Mouse (Mus musculus): ENCODE data around the gene Galnt6. TPM values are rescaled to one million over a fixed set of nuclear protein-coding genes. Genes with fewer than 3 reads are reported as not detected.
A peak's percentile ranks its signal among the peaks of the same experiment; 100 is the strongest.

The Galnt6 gene
- polyA plus RNA-seq, 1 experiment from 2014 or later, result 0.87 TPM

GRCm38 (mm10) chr15:100669337-100669736, 59.8 kb downstream of the Galnt6 start, which contains the start of gene Bin2:
Bin2 (minus strand) TSS chr15:100669553.
- Histone ChIP-seq H3K4me3 (ENCODE audit: low read length) (no peak within 1 kb of the TSS), H3K4me1 (ENCODE audit: insufficient read depth, low read length) (peaks cover 15% of the 10 kb centered on the region), H3K9ac (replicated peaks; ENCODE audit: low read length) (no peak within 1 kb of the TSS), H3K4me2 (replicated peaks; ENCODE audit: low read depth, low read length) (no peak within 1 kb of the TSS), H3K27me3 (ENCODE audit: insufficient read depth, low read length) (no peaks in the 10 kb centered on the region), H3K9me3 (ENCODE audit: low read length) (no peaks in the 10 kb centered on the region), H3K36me3 (ENCODE audit: insufficient read depth, low read length) (no peaks in the 10 kb centered on the region), H3K27ac (ENCODE audit: low read length) (no peak within 1 kb of the TSS)
- no peak for ATAC-seq (ENCODE audit: low FRiP score, low TSS enrichment)
- 90% methylated on average over 20 of the region's 20 CpGs for WGBS

- no peak for ATAC-seq (ENCODE audit: low FRiP score, low TSS enrichment)
- no peak overlapping the region for H3K9ac ChIP-seq (replicated peaks; ENCODE audit: low read length)
- no peak overlapping the region for H3K4me2 ChIP-seq (replicated peaks; ENCODE audit: low read depth, low read length)
- no peak overlapping the region for H3K27ac ChIP-seq (ENCODE audit: low read length)
- WGBS, result 71% methylated on average over 5 of the region's 5 CpGs
- H3K9me3 ChIP-seq (ENCODE audit: low read length), result no peaks in the 10 kb centered on the region
- H3K4me1 ChIP-seq (ENCODE audit: insufficient read depth, low read length), result peaks cover 15% of the 10 kb centered on the region
- no peak overlapping the region for H3K4me3 ChIP-seq (ENCODE audit: low read length)
- no peaks in the 10 kb centered on the region for H3K36me3 ChIP-seq (ENCODE audit: insufficient read depth, low read length)
- no peaks in the 10 kb centered on the region for H3K27me3 ChIP-seq (ENCODE audit: insufficient read depth, low read length)
Observed at GRCm38 (mm10) chr15:100667871-100668545, 61.2 kb downstream of the Galnt6 start.

GRCm38 (mm10) chr15:100667420-100667819, 61.8 kb downstream of the Galnt6 start:
- Histone ChIP-seq H3K4me2 (replicated peaks; ENCODE audit: low read depth, low read length) (no peak overlapping the region), H3K4me1 (ENCODE audit: insufficient read depth, low read length) (peaks cover 15% of the 10 kb centered on the region), H3K4me3 (ENCODE audit: low read length) (no peak overlapping the region), H3K9ac (replicated peaks; ENCODE audit: low read length) (no peak overlapping the region), H3K27ac (ENCODE audit: low read length) (no peak overlapping the region), H3K9me3 (ENCODE audit: low read length) (no peaks in the 10 kb centered on the region), H3K36me3 (ENCODE audit: insufficient read depth, low read length) (no peaks in the 10 kb centered on the region), H3K27me3 (ENCODE audit: insufficient read depth, low read length) (no peaks in the 10 kb centered on the region)
- no peak for ATAC-seq (ENCODE audit: low FRiP score, low TSS enrichment)
- whole genome bisulfite sequencing, result 47% methylated on average over 6 of the region's 6 CpGs

- H3K4me1 ChIP-seq (ENCODE audit: insufficient read depth, low read length), result peaks cover 15% of the 10 kb centered on the region
- H3K27me3 ChIP-seq (ENCODE audit: insufficient read depth, low read length), result no peaks in the 10 kb centered on the region
- no peak overlapping the region for H3K4me3 ChIP-seq (ENCODE audit: low read length)
- H3K4me2 ChIP-seq (replicated peaks; ENCODE audit: low read depth, low read length), result no peak overlapping the region
- peak overlapping the region; percentile 21; the same call in 1 of the 2 replicates for H3K27ac ChIP-seq (ENCODE audit: low read length)
- no peaks in the 10 kb centered on the region for H3K36me3 ChIP-seq (ENCODE audit: insufficient read depth, low read length)
- ATAC-seq (ENCODE audit: low FRiP score, low TSS enrichment), result no peak
- H3K9me3 ChIP-seq (ENCODE audit: low read length), result no peaks in the 10 kb centered on the region
- 20% methylated on average over 12 of the region's 12 CpGs for WGBS
- no peak overlapping the region for H3K9ac ChIP-seq (replicated peaks; ENCODE audit: low read length)
Observed at GRCm38 (mm10) chr15:100666851-100667250, 62.3 kb downstream of the Galnt6 start.

- Histone ChIP-seq H3K27me3 (ENCODE audit: insufficient read depth, low read length) (no peaks in the 10 kb centered on the region), H3K9me3 (ENCODE audit: low read length) (no peaks in the 10 kb centered on the region), H3K4me1 (ENCODE audit: insufficient read depth, low read length) (peaks cover 15% of the 10 kb centered on the region), H3K36me3 (ENCODE audit: insufficient read depth, low read length) (no peaks in the 10 kb centered on the region), H3K4me2 (replicated peaks; ENCODE audit: low read depth, low read length) (no peak overlapping the region), H3K9ac (replicated peaks; ENCODE audit: low read length) (no peak overlapping the region), H3K4me3 (ENCODE audit: low read length) (no peak overlapping the region), H3K27ac (ENCODE audit: low read length) (no peak overlapping the region)
- WGBS, result 9% methylated on average over 7 of the region's 7 CpGs
- ATAC-seq (ENCODE audit: low FRiP score, low TSS enrichment), result no peak
Observed at GRCm38 (mm10) chr15:100666219-100666696, 62.9 kb downstream of the Galnt6 start.

GRCm38 (mm10) chr15:100665411-100666218, 63.6 kb downstream of the Galnt6 start:
- no peaks in the 10 kb centered on the region for H3K27me3 ChIP-seq (ENCODE audit: insufficient read depth, low read length)
- H3K27ac ChIP-seq (ENCODE audit: low read length), result no peak overlapping the region
- H3K4me3 ChIP-seq (ENCODE audit: low read length), result no peak overlapping the region
- H3K4me2 ChIP-seq (replicated peaks; ENCODE audit: low read depth, low read length), result no peak overlapping the region
- H3K4me1 ChIP-seq (ENCODE audit: insufficient read depth, low read length), result peaks cover 15% of the 10 kb centered on the region
- no peaks in the 10 kb centered on the region for H3K36me3 ChIP-seq (ENCODE audit: insufficient read depth, low read length)
- no peaks in the 10 kb centered on the region for H3K9me3 ChIP-seq (ENCODE audit: low read length)
- WGBS, result 36% methylated on average over 9 of the region's 9 CpGs
- ATAC-seq (ENCODE audit: low FRiP score, low TSS enrichment), result no peak
- no peak overlapping the region for H3K9ac ChIP-seq (replicated peaks; ENCODE audit: low read length)

GRCm38 (mm10) chr15:100664813-100665274, 64.3 kb downstream of the Galnt6 start:
- Histone ChIP-seq H3K36me3 (ENCODE audit: insufficient read depth, low read length) (no peaks in the 10 kb centered on the region), H3K4me3 (ENCODE audit: low read length) (no peak overlapping the region), H3K4me1 (ENCODE audit: insufficient read depth, low read length) (peaks cover 15% of the 10 kb centered on the region), H3K4me2 (replicated peaks; ENCODE audit: low read depth, low read length) (no peak overlapping the region), H3K27me3 (ENCODE audit: insufficient read depth, low read length) (no peaks in the 10 kb centered on the region), H3K27ac (ENCODE audit: low read length) (no peak overlapping the region), H3K9me3 (ENCODE audit: low read length) (no peaks in the 10 kb centered on the region), H3K9ac (replicated peaks; ENCODE audit: low read length) (no peak overlapping the region)
- 74% methylated on average over 9 of the region's 9 CpGs for WGBS
- no peak for ATAC-seq (ENCODE audit: low FRiP score, low TSS enrichment)

- Histone ChIP-seq H3K27me3 (ENCODE audit: insufficient read depth, low read length) (no peaks in the 10 kb centered on the region), H3K9me3 (ENCODE audit: low read length) (no peaks in the 10 kb centered on the region), H3K27ac (ENCODE audit: low read length) (no peak overlapping the region), H3K4me3 (ENCODE audit: low read length) (no peak overlapping the region), H3K4me1 (ENCODE audit: insufficient read depth, low read length) (0 out of 2 replicates have a peak, but pooled peaks cover 2% of the 10 kb centered on the region), H3K4me2 (replicated peaks; ENCODE audit: low read depth, low read length) (no peak overlapping the region), H3K36me3 (ENCODE audit: insufficient read depth, low read length) (no peaks in the 10 kb centered on the region), H3K9ac (replicated peaks; ENCODE audit: low read length) (no peak overlapping the region)
- WGBS, result 92% methylated on average over 5 of the region's 5 CpGs
- no peak for ATAC-seq (ENCODE audit: low FRiP score, low TSS enrichment)
Observed at GRCm38 (mm10) chr15:100660805-100661204, 68.4 kb downstream of the Galnt6 start.

GRCm38 (mm10) chr15:100660306-100660705, 68.9 kb downstream of the Galnt6 start:
- H3K27ac ChIP-seq (ENCODE audit: low read length), result no peak overlapping the region
- H3K36me3 ChIP-seq (ENCODE audit: insufficient read depth, low read length), result no peaks in the 10 kb centered on the region
- WGBS, result 89% methylated on average over 9 of the region's 9 CpGs
- H3K4me2 ChIP-seq (replicated peaks; ENCODE audit: low read depth, low read length), result no peak overlapping the region
- no peak for ATAC-seq (ENCODE audit: low FRiP score, low TSS enrichment)
- no peaks in the 10 kb centered on the region for H3K4me1 ChIP-seq (ENCODE audit: insufficient read depth, low read length)
- H3K9me3 ChIP-seq (ENCODE audit: low read length), result no peaks in the 10 kb centered on the region
- no peak overlapping the region for H3K4me3 ChIP-seq (ENCODE audit: low read length)
- no peaks in the 10 kb centered on the region for H3K27me3 ChIP-seq (ENCODE audit: insufficient read depth, low read length)
- H3K9ac ChIP-seq (replicated peaks; ENCODE audit: low read length), result no peak overlapping the region

- ATAC-seq (ENCODE audit: low FRiP score, low TSS enrichment), result no peak
- WGBS, result 85% methylated on average over 5 of the region's 5 CpGs
- H3K27me3 ChIP-seq (ENCODE audit: insufficient read depth, low read length), result no peaks in the 10 kb centered on the region
- H3K4me1 ChIP-seq (ENCODE audit: insufficient read depth, low read length), result no peaks in the 10 kb centered on the region
- no peak overlapping the region for H3K4me2 ChIP-seq (replicated peaks; ENCODE audit: low read depth, low read length)
- H3K9ac ChIP-seq (replicated peaks; ENCODE audit: low read length), result no peak overlapping the region
- H3K36me3 ChIP-seq (ENCODE audit: insufficient read depth, low read length), result no peaks in the 10 kb centered on the region
- H3K4me3 ChIP-seq (ENCODE audit: low read length), result no peak overlapping the region
- no peak overlapping the region for H3K27ac ChIP-seq (ENCODE audit: low read length)
- no peaks in the 10 kb centered on the region for H3K9me3 ChIP-seq (ENCODE audit: low read length)
Observed at GRCm38 (mm10) chr15:100655201-100655600, 74.0 kb downstream of the Galnt6 start.
